Mouse (Mus musculus) embryonic facial prominence, embryonic 14.5 days (tissue): ENCODE measurements around the gene Tcea3. TPM values are rescaled to one million over a fixed set of nuclear protein-coding genes. Genes with fewer than 3 reads are reported as not detected.

Experiments
- ATAC-seq: fragments of 200-750 bp; cut with Nextera tagmentation; 2 replicates; pipeline ENCODE4 v1.8.0; 2017; ENCODE audit warnings: low read depth, moderate number of reproducible peaks, moderate TSS enrichment
- DNase-seq: peaks from one replicate; pipeline ENCODE4 v3.0.0-alpha.2; 2015; ENCODE audit warnings: low spot score
- H3K27ac ChIP-seq: fragments of 300-500 bp; sonication (generic); replicated peaks from 2 replicates; pipeline ENCODE4 v1.5.1; 2014; ENCODE audit warnings: low read depth, mild to moderate bottlenecking, low read length, moderate library complexity
- H3K27me3 ChIP-seq: fragments of 300-500 bp; sonication (generic); replicated peaks from 2 replicates; pipeline ENCODE4 v1.6.1; 2014; ENCODE audit warnings: low read length; ENCODE audit not compliant: control insufficient read depth, insufficient read depth
- H3K36me3 ChIP-seq: fragments of 300-500 bp; sonication (generic); 2 replicates; pipeline ENCODE4 v1.6.1; 2014; ENCODE audit warnings: low read length, mixed read lengths; ENCODE audit not compliant: control insufficient read depth, insufficient read depth
- H3K4me1 ChIP-seq: fragments of 300-500 bp; sonication (generic); 2 replicates; pipeline ENCODE4 v1.6.1; 2014; ENCODE audit warnings: antibody characterized with exemption, low read length; ENCODE audit not compliant: control insufficient read depth, insufficient read depth
- H3K4me2 ChIP-seq: fragments of 300-500 bp; sonication (generic); 2 replicates; pipeline ENCODE4 v1.6.1; 2014; ENCODE audit warnings: low read depth, mild to moderate bottlenecking, low read length, moderate library complexity, mixed read lengths
- H3K4me3 ChIP-seq: fragments of 300-500 bp; sonication (generic); 2 replicates; pipeline ENCODE4 v1.5.1; 2014; ENCODE audit warnings: low read depth, mild to moderate bottlenecking, low read length
- H3K9ac ChIP-seq: fragments of 300-500 bp; sonication (generic); 2 replicates; pipeline ENCODE4 v1.6.1; 2014; ENCODE audit warnings: low read depth, mild to moderate bottlenecking, low read length, moderate library complexity, mixed read lengths
- H3K9me3 ChIP-seq: fragments of 300-500 bp; sonication (generic); 2 replicates; pipeline ENCODE4 v1.6.1; 2016; ENCODE audit warnings: low read length; ENCODE audit not compliant: control insufficient read depth
- WGBS: fragments of 180-500 bp; shearing (Covaris S2); extraction: QIAGEN DNeasy Blood & Tissue Kit; methylation state at CpG from one replicate; pipeline ENCODE4 v1.1.7; 2014; 5-methylcytosine and 5-hydroxymethylcytosine counted together
- polyA plus RNA-seq: library from polyadenylated mRNA; unstranded; fragments of >200 nt; fragmentation: Nextera tagmentation; extraction: Ambion mirVana; gene quantifications from 2 replicates; pipeline ENCODE4 v1.2.1, GENCODE M21; 2014

Tcea3 gene
- polyA plus RNA-seq, 1 experiment from 2014 or later: 27.2 TPM

- Histone ChIP-seq H3K4me3 (no peak overlapping the region), H3K9ac (no peak overlapping the region), H3K27me3 (no peaks in the 10 kb centered on the region), H3K27ac (no peak overlapping the region), H3K4me2 (no peak overlapping the region), H3K36me3 (no peaks in the 10 kb centered on the region), H3K4me1 (peaks cover 24% of the 10 kb centered on the region), H3K9me3 (no peaks in the 10 kb centered on the region)
- ATAC-seq (no peak), DNase-seq (no peak)
- WGBS: 66% methylated on average over 7 of the region's 7 CpGs
Observed at GRCm38 (mm10) chr4:136213629-136214028, 33.9 kb upstream of the Tcea3 start.

DNA sequence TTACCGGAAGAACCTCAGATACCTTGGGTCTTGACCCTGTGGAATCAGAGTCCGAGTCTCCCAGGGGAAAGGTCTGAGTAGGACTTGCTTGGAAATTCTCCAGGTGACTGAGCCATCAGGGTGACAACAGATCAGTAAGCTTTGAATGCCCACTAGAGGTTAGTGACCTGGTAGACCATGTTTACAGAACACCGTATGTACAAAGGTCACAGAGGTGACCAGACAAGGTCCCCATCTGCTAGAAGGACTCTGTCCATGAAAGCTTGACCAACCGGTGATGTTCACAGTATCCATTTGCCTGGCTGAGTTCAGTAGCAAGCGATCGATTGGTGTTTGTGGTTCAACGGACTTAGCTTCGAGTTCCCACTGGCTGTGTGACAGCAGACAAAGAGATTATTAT is 32.7 kb upstream of the Tcea3 start:
- Histone ChIP-seq H3K36me3 (no peaks in the 10 kb centered on the region), H3K4me3 (no peak overlapping the region), H3K27me3 (no peaks in the 10 kb centered on the region), H3K27ac (0 out of 2 replicates have a peak overlapping the region, but pooled peaks have one; percentile 16), H3K9ac (no peak overlapping the region), H3K4me1 (peaks cover 36% of the 10 kb centered on the region), H3K9me3 (no peaks in the 10 kb centered on the region), H3K4me2 (no peak overlapping the region)
- 85% methylated on average over 8 of the region's 8 CpGs for WGBS
- no peak for ATAC-seq
- DNase-seq: no peak

DNA sequence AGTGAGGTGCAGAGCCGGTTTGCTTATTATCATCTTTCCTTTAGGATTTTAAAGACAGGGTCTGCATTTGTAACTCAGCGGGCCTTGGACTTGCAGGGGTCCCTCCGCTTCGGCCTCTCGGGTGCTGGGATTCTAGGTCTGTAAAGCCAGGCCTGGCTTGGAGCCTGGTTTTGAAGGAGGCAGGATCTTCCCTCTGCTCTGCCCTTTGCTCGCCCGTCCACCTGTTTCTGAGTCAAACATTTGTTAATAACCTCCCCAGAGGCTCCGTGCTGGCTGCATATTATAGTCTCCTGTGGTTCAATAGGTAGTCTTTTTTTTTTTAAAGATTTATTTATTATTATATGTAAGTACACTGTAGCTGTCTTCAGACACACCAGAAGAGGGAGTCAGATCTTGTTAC is 32.0 kb upstream of the Tcea3 start:
- Histone ChIP-seq H3K27ac (0 out of 2 replicates have a peak overlapping the region, but pooled peaks have one; percentile 16), H3K4me3 (no peak overlapping the region), H3K9ac (no peak overlapping the region), H3K36me3 (no peaks in the 10 kb centered on the region), H3K27me3 (no peaks in the 10 kb centered on the region), H3K4me1 (peaks cover 43% of the 10 kb centered on the region), H3K4me2 (no peak overlapping the region), H3K9me3 (no peaks in the 10 kb centered on the region)
- no peak for ATAC-seq
- no peak for DNase-seq
- 73% methylated on average over 8 of the region's 8 CpGs for WGBS

GRCm38 (mm10) chr4:136217063-136217462 is 30.5 kb upstream of the Tcea3 start:
- ATAC-seq (no peak), DNase-seq (no peak)
- H3K27ac ChIP-seq: peak overlapping the region; percentile 72
- 0 out of 2 replicates have a peak, but pooled peaks cover 4% of the 10 kb centered on the region for H3K36me3 ChIP-seq
- H3K4me2 ChIP-seq: no peak overlapping the region
- H3K4me1 ChIP-seq: peaks cover 44% of the 10 kb centered on the region
- 50% methylated on average over 10 of the region's 10 CpGs for WGBS
- H3K9me3 ChIP-seq: no peaks in the 10 kb centered on the region
- H3K4me3 ChIP-seq: no peak overlapping the region
- no peaks in the 10 kb centered on the region for H3K27me3 ChIP-seq
- H3K9ac ChIP-seq: no peak overlapping the region; the same call in 1 of the 2 replicates

DNA sequence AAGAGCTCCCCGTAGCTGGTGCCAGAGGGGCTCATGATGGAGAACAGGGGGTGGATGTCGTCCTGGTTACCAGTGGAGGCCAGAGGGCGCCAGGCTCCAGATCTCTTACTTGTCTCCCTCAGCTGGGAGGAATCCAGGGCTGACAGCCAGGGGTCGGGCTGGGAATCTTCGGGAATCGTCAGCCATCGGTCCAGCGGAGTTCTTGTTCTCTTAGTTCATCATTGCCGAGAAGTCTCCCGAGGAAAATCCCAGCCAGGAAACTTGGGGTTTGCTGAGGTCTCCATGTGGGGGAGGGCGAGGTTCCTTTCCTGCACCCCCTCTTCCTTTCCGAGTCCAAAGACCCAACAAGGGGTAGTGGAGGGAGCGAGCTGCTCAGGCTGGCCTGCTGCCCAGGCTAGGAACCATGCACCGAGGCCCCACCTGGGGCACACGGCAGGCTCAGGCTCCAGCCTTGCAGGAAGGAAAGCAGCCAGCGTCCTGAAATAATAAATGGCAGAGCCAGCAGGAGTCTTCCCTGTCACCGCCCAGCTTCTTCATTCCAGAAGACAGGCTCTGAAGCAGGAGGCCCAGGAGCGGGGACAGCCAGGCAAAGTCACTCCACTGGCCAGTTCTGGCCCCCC is 28.8 kb upstream of the Tcea3 start:
- peak overlapping the region; percentile 47 for H3K9ac ChIP-seq
- peaks cover 43% of the 10 kb centered on the region for H3K4me1 ChIP-seq
- DNase-seq (peak; percentile 90), ATAC-seq (peak; percentile 66)
- peak overlapping the region; percentile 7 for H3K4me3 ChIP-seq
- no peaks in the 10 kb centered on the region for H3K9me3 ChIP-seq
- peak overlapping the region; percentile 89 for H3K27ac ChIP-seq
- no peaks in the 10 kb centered on the region for H3K27me3 ChIP-seq
- 0 out of 2 replicates have a peak, but pooled peaks cover 4% of the 10 kb centered on the region for H3K36me3 ChIP-seq
- H3K4me2 ChIP-seq: peak overlapping the region; percentile 43
- 13% methylated on average over 16 of the region's 18 CpGs for WGBS

GRCm38 (mm10) chr4:136220133-136220775 is 27.3 kb upstream of the Tcea3 start:
- H3K4me3 ChIP-seq: no peak overlapping the region
- peak overlapping the region; percentile 43 for H3K4me2 ChIP-seq
- 0 out of 2 replicates have a peak, but pooled peaks cover 4% of the 10 kb centered on the region for H3K36me3 ChIP-seq
- peak overlapping the region; percentile 89 for H3K27ac ChIP-seq
- H3K27me3 ChIP-seq: no peaks in the 10 kb centered on the region
- H3K9ac ChIP-seq: 0 out of 2 replicates have a peak overlapping the region, but pooled peaks have one; percentile 14
- ATAC-seq (peak; percentile 74), DNase-seq (peak; percentile 86)
- H3K9me3 ChIP-seq: no peaks in the 10 kb centered on the region
- WGBS: 6% methylated on average over 15 of the region's 17 CpGs
- peaks cover 47% of the 10 kb centered on the region for H3K4me1 ChIP-seq

GRCm38 (mm10) chr4:136223549-136224239 is 23.8 kb upstream of the Tcea3 start:
- 0 out of 2 replicates have a peak overlapping the region, but pooled peaks have one; percentile 16 for H3K9ac ChIP-seq

GRCm38 (mm10) chr4:136224240-136224559 is 23.3 kb upstream of the Tcea3 start:
- DNase-seq (no peak), ATAC-seq (no peak)
- H3K4me3 ChIP-seq: no peak overlapping the region
- no peak overlapping the region for H3K27ac ChIP-seq
- no peak overlapping the region for H3K4me2 ChIP-seq
- H3K9me3 ChIP-seq: no peaks in the 10 kb centered on the region
- H3K4me1 ChIP-seq: peaks cover 20% of the 10 kb centered on the region
- peaks cover 10% of the 10 kb centered on the region; the same call in 1 of the 2 replicates for H3K36me3 ChIP-seq
- H3K9ac ChIP-seq: no peak overlapping the region
- H3K27me3 ChIP-seq: no peaks in the 10 kb centered on the region
- 67% methylated on average over 5 of the region's 5 CpGs for WGBS

More at GRCm38 (mm10) chr4:136223549-136224239, 23.8 kb upstream of the Tcea3 start:
- 0 out of 2 replicates have a peak, but pooled peaks cover 5% of the 10 kb centered on the region for H3K36me3 ChIP-seq
- H3K4me2 ChIP-seq: no peak overlapping the region
- peaks cover 25% of the 10 kb centered on the region for H3K4me1 ChIP-seq
- no peaks in the 10 kb centered on the region for H3K27me3 ChIP-seq
- 56% methylated on average over 13 of the region's 13 CpGs for WGBS
- DNase-seq: peak; percentile 26
- no peaks in the 10 kb centered on the region for H3K9me3 ChIP-seq
- H3K4me3 ChIP-seq: no peak overlapping the region
- H3K27ac ChIP-seq: no peak overlapping the region
- ATAC-seq: no peak; the same call in 1 of the 2 replicates
